Comparison of ENCODE assay signal across 8 mouse cellular contexts in the genomic region with DNA sequence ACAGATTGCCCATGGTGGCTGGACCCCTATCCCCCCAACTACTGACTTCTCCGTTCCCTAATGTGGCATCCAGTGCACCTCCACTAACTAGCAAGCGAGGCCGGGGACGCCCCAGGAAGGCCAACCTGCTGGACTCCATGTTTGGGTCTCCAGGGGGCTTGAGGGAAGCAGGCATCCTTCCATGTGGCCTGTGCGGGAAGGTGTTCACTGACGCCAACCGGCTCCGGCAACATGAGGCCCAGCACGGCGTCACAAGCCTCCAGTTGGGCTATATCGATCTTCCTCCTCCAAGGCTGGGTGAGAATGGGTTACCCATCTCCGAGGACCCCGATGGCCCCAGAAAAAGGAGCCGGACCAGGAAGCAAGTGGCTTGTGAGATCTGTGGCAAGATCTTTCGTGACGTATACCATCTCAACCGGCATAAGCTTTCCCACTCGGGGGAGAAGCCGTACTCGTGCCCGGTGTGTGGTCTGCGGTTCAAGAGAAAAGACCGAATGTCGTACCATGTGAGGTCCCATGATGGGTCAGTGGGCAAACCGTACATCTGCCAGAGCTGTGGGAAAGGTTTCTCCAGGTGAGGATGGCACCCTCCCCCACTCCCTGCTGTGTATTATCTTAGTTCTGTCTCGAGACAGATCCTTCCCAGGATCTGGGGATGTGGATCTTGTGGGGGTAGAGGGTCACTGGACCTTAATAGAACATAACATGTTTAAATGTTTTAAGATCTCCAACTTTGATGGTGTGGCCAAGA. TPM values are rescaled to one million over a fixed set of nuclear protein-coding genes. Genes with fewer than 3 reads are reported as not detected.
DNase-seq lines count a peak whose midpoint lies in the region; ATAC-seq lines count a peak whose summit lies in the region.

No protein-coding gene starts in this region.

- H3K27ac ChIP-seq in forebrain, embryonic 15.5 days (replicated peaks): peak overlapping the region; percentile 100
- peak overlapping the region; percentile 100 for H3K27ac ChIP-seq in kidney, embryonic 15.5 days
- peak overlapping the region; percentile 100 for H3K27ac ChIP-seq in midbrain, embryonic 12.5 days (replicated peaks)

- no peaks in the 10 kb centered on the region for H3K27me3 ChIP-seq in forebrain, embryonic 15.5 days
- H3K27me3 ChIP-seq in kidney, embryonic 15.5 days: no peaks in the 10 kb centered on the region
- H3K27me3 ChIP-seq in midbrain, embryonic 12.5 days: peaks cover 5% of the 10 kb centered on the region; the same call in 1 of the 2 replicates

- peaks cover 55% of the 10 kb centered on the region for H3K4me1 ChIP-seq in forebrain, embryonic 15.5 days
- H3K4me1 ChIP-seq in kidney, embryonic 15.5 days: peaks cover 62% of the 10 kb centered on the region
- peaks cover 49% of the 10 kb centered on the region for H3K4me1 ChIP-seq in midbrain, embryonic 12.5 days

- peak overlapping the region; percentile 93 for H3K4me2 ChIP-seq in forebrain, embryonic 15.5 days (replicated peaks)
- peak overlapping the region; percentile 86 for H3K4me2 ChIP-seq in kidney, embryonic 15.5 days
- H3K4me2 ChIP-seq in midbrain, embryonic 12.5 days (replicated peaks): peak overlapping the region; percentile 99

- H3K9me3 ChIP-seq in forebrain, embryonic 15.5 days: no peaks in the 10 kb centered on the region
- no peaks in the 10 kb centered on the region for H3K9me3 ChIP-seq in kidney, embryonic 15.5 days (replicated peaks)
- H3K9me3 ChIP-seq in midbrain, embryonic 12.5 days: no peaks in the 10 kb centered on the region

- no peak for ATAC-seq in forebrain, embryonic 15.5 days (replicated peaks)
- no peak for ATAC-seq in kidney, embryonic 15.5 days (replicated peaks; ENCODE audit: low FRiP score)
- no peak for ATAC-seq in midbrain, embryonic 12.5 days (ENCODE audit: low FRiP score, low read depth)

- DNase-seq in kidney, adult 11 months: peak; percentile 28
- DNase-seq in kidney, adult 9 months: no peak
- DNase-seq in NIH3T3 (ENCODE audit: low read depth): peak; percentile 30
- DNase-seq in thymus, postnatal 14 days: peak; percentile 55
- DNase-seq in left cerebral cortex, adult 18-20 months (ENCODE audit: low spot score in 2 of 2): no peak

- peaks cover 24% of the 10 kb centered on the region for H3K36me3 ChIP-seq in forebrain, embryonic 15.5 days
- H3K36me3 ChIP-seq in kidney, embryonic 15.5 days: peaks cover 33% of the 10 kb centered on the region
- peaks cover 34% of the 10 kb centered on the region for H3K36me3 ChIP-seq in midbrain, embryonic 12.5 days

- peak overlapping the region; percentile 99 for H3K9ac ChIP-seq in forebrain, embryonic 15.5 days (replicated peaks)
- peak overlapping the region; percentile 99 for H3K9ac ChIP-seq in kidney, embryonic 15.5 days
- peak overlapping the region; percentile 97 for H3K9ac ChIP-seq in midbrain, embryonic 12.5 days (replicated peaks)

- under 1% methylated on average over 26 of the region's 26 CpGs for WGBS in forebrain, embryonic 15.5 days
- 1% methylated on average over 26 of the region's 26 CpGs for WGBS in kidney, embryonic 15.5 days
- under 1% methylated on average over 26 of the region's 26 CpGs for WGBS in midbrain, embryonic 12.5 days

- peak overlapping the region; percentile 75 for H3K4me3 ChIP-seq in forebrain, embryonic 15.5 days
- H3K4me3 ChIP-seq in kidney, embryonic 15.5 days (replicated peaks): peak overlapping the region; percentile 85
- peak overlapping the region; percentile 74 for H3K4me3 ChIP-seq in midbrain, embryonic 12.5 days

RNA-seq across cellular contexts. Expression of gene Patz1, which starts 2.8 kb away (rescaled TPM):
- polyA plus RNA-seq in forebrain, embryonic 15.5 days (2015; fragmentation: Nextera tagmentation; extraction: Ambion mirVana): 63.5 and 66.2 TPM in 2 replicates
- 57.3 and 60.4 TPM in 2 replicates for polyA plus RNA-seq in kidney, embryonic 15.5 days (2015; fragmentation: Nextera tagmentation; extraction: Ambion mirVana)
- 140 and 154 TPM in 2 replicates for polyA plus RNA-seq in midbrain, embryonic 12.5 days (2016; fragmentation: Nextera tagmentation; extraction: Ambion mirVana)
- total RNA-seq in left cerebral cortex, adult 18-20 months (2021): 10 to 100 TPM; 46.7 to 47.6 TPM

RNA-seq across cellular contexts. Expression of gene Drg1, which starts 25.3 kb away (rescaled TPM):
- polyA plus RNA-seq in forebrain, embryonic 15.5 days (2015; fragmentation: Nextera tagmentation; extraction: Ambion mirVana): 249 and 257 TPM in 2 replicates
- 223 and 224 TPM in 2 replicates for polyA plus RNA-seq in kidney, embryonic 15.5 days (2015; fragmentation: Nextera tagmentation; extraction: Ambion mirVana)
- 264 and 285 TPM in 2 replicates for polyA plus RNA-seq in midbrain, embryonic 12.5 days (2016; fragmentation: Nextera tagmentation; extraction: Ambion mirVana)
- 10 to 100 TPM; 90.8 to 93.6 TPM for total RNA-seq in left cerebral cortex, adult 18-20 months (2021)

RNA-seq across cellular contexts. Expression of gene Pik3ip1, which starts 38.7 kb away (rescaled TPM):
- polyA plus RNA-seq in forebrain, embryonic 15.5 days (2015; fragmentation: Nextera tagmentation; extraction: Ambion mirVana): 34.4 and 36.6 TPM in 2 replicates
- 11.4 and 13.2 TPM in 2 replicates for polyA plus RNA-seq in kidney, embryonic 15.5 days (2015; fragmentation: Nextera tagmentation; extraction: Ambion mirVana)
- polyA plus RNA-seq in midbrain, embryonic 12.5 days (2016; fragmentation: Nextera tagmentation; extraction: Ambion mirVana): 17.3 TPM in 2 replicates
- 10 to 100 TPM; 27.8 to 32.3 TPM for total RNA-seq in left cerebral cortex, adult 18-20 months (2021)

Comparison
In these comparisons a context has a peak if more than half of its experiments do, and no peak if none do; other contexts are left out.
1. DNase-seq: peak in kidney, adult 11 months (single experiment), NIH3T3 (single experiment) and thymus, postnatal 14 days (single experiment); none in kidney, adult 9 months (single experiment) and left cerebral cortex, adult 18-20 months (0 of 2).
2. Peak in every context shown above with its lines, with median percentiles within 50 percentile points of each other: H3K27ac ChIP-seq, H3K4me2 ChIP-seq, H3K4me3 ChIP-seq and H3K9ac ChIP-seq.